Mouse (Mus musculus) CD4-positive, CD25-positive, alpha-beta regulatory T cell, adult 2 months (primary cell): Measurements from ENCODE around the gene Wdfy1.

Experiments used
- DNase-seq: peaks from one replicate; pipeline ENCODE4 v3.0.0-alpha.2; 2012; ENCODE audit warnings: low read depth, low spot score

Gene Wdfy1

DNA sequence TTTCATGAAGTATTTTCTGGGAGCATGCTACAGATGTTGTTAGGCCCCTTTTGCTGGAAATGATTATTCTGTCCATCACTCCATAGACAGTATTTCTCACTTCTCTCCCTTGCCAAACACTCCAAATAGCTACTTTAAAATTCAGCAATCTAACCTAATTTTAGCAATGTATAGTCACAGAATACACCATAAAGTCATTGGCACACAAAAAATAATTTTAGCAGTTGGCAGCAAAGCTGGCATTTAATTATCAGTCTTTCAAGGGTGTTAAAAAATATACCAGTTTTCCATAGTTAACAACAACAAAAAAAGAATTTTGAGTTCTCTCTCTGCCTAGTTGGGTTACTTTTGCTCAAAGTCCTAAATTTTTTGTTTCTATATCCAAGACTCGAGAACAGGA is 118.5 kb downstream of the Wdfy1 start:
- DNase-seq = no peak

GRCm38 (mm10) chr1:79655819-79656555 is 120.0 kb downstream of the Wdfy1 start:
- DNase-seq = no peak

- no peak for DNase-seq
These were observed 121.0 kb downstream of the Wdfy1 start for GRCm38 (mm10) chr1:79654948-79655347.
